Mouse (Mus musculus): ENCODE measurements around the gene Pdzd9.

DNA sequence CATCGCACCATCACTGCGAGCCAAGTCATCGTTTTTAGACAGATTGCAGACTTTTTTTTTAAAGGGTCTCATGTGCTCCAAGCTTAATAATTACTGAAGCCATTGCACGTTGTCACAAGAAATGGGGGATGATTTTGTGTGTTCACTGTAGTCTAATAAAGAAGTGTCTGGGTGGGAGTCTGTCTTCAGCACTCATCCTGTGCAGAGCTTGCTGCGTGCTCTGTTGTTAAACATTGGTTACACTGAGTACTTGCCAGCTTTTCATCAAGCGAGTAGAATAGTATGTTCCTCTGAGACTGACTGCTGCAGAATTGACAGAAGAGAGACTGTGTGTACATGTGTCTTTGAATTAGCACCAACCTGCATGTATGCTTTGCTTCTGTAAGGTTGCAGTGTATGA, 15.1 kb upstream of the Pdzd9 start:
- TF ChIP-seq CTCF (IDR thresholded peaks at IDR 0.05; ENCODE audit: low read depth) = no peak
- no peak for TF ChIP-seq EP300 (IDR thresholded peaks at IDR 0.05; ENCODE audit: low read depth)

All from liver, postnatal 0 days (tissue).